Mouse (Mus musculus) G1E (cell line): ENCODE data around the gene Mrpl51. TPM values are rescaled to one million over a fixed set of nuclear protein-coding genes. Genes with fewer than 3 reads are reported as not detected.

Source experiments
- ATAC-seq: 2 replicates; pipeline ENCODE4 v1.8.0; 2016; ENCODE audit warnings: mild to moderate bottlenecking; ENCODE audit not compliant: insufficient number of reproducible peaks, poor library complexity, low FRiP score, severe bottlenecking; ENCODE audit errors: extremely low read depth
- DNase-seq: peaks from one replicate; pipeline ENCODE4 v3.0.0; 2012; ENCODE audit warnings: low spot score
- H3K27me3 ChIP-seq: 2 replicates; pipeline ENCODE4 v1.6.1; 2012; ENCODE audit warnings: mild to moderate bottlenecking, low read length, inconsistent platforms; ENCODE audit not compliant: insufficient read depth
- H3K36me3 ChIP-seq: replicated peaks from 2 replicates; pipeline ENCODE3; 2012; ENCODE audit warnings: mild to moderate bottlenecking, inconsistent platforms
- H3K4me1 ChIP-seq: 2 replicates; pipeline ENCODE4 v1.6.1; 2012; ENCODE audit warnings: low read depth, low read length, inconsistent platforms, mixed read lengths; ENCODE audit not compliant: insufficient read depth
- H3K4me3 ChIP-seq: 2 replicates; pipeline ENCODE4 v1.5.1; 2012; ENCODE audit warnings: low read depth, mild to moderate bottlenecking, inconsistent platforms, low read length, moderate library complexity, mixed read lengths
- H3K9me3 ChIP-seq: replicated peaks from 2 replicates; pipeline ENCODE4 v1.6.1; 2012; ENCODE audit warnings: inconsistent platforms
- CTCF ChIP-seq: IDR thresholded peaks from 2 replicates; pipeline ENCODE4 v1.5.1; 2012; ENCODE audit warnings: low read depth, low read length, inconsistent platforms, mixed read lengths
- GATA1 ChIP-seq: IDR thresholded peaks from 2 replicates; pipeline ENCODE4 v1.6.1; 2012; ENCODE audit warnings: borderline replicate concordance, low read length, inconsistent platforms, mixed read lengths
- GATA2 ChIP-seq: IDR thresholded peaks from 2 replicates; pipeline ENCODE4 v1.6.1; 2012; ENCODE audit warnings: low read depth, low read length, inconsistent platforms, borderline replicate concordance
- POLR2AphosphoS5 ChIP-seq: IDR thresholded peaks from 2 replicates; pipeline ENCODE4 v1.6.1; 2012; ENCODE audit warnings: low read depth, low read length, inconsistent platforms; ENCODE audit not compliant: insufficient replicate concordance
- TAL1 ChIP-seq: conservative IDR thresholded peaks from 2 replicates; pipeline ENCODE4 v1.6.1; 2012; ENCODE audit warnings: low read depth, low read length, inconsistent platforms, mixed read lengths
- polyA plus RNA-seq: library from polyadenylated mRNA; stranded (reverse); fragments of >175 nt; gene quantifications from 2 replicates; pipeline ENCODE4 v1.2.3, GENCODE M21; 2012
- total RNA-seq, 2 experiments: library from RNA; stranded (forward) in 1 of 2; stranded (reverse) in 1 of 2; fragments of 200-1000 nt in 1 of 2; fragments of >200 nt in 1 of 2; fragmentation: Nextera tagmentation in 1 of 2; gene quantifications; 2 replicates each; pipeline ENCODE4 v1.2.3; 2014 to 2017

Gene Mrpl51
- total and polyA plus RNA-seq, 3 experiments = 59.6 to 156 (median 114) TPM

GRCm38 (mm10) chr6:125163801-125164657, 27.6 kb upstream of the Mrpl51 start:
- DNase-seq = peak; percentile 44

GRCm38 (mm10) chr6:125164672-125165327, 26.8 kb upstream of the Mrpl51 start:
- H3K36me3 ChIP-seq = peaks cover 82% of the 10 kb centered on the region
- no peaks in the 10 kb centered on the region for H3K27me3 ChIP-seq
- peak overlapping the region; percentile 98 for H3K4me3 ChIP-seq
- peak; percentile 38 for DNase-seq
- ATAC-seq = no peak
- TF ChIP-seq POLR2AphosphoS5 (peak; percentile 86), GATA1 (no peak)
- peaks cover 59% of the 10 kb centered on the region for H3K4me1 ChIP-seq
- no peaks in the 10 kb centered on the region for H3K9me3 ChIP-seq

More at GRCm38 (mm10) chr6:125163801-125164657, 27.6 kb upstream of the Mrpl51 start:
- Histone ChIP-seq H3K4me3 (peak overlapping the region; percentile 98), H3K36me3 (peaks cover 82% of the 10 kb centered on the region), H3K4me1 (peaks cover 59% of the 10 kb centered on the region), H3K27me3 (no peaks in the 10 kb centered on the region), H3K9me3 (no peaks in the 10 kb centered on the region)
- no peak for ATAC-seq
- no peak; the same call in 1 of the 2 replicates for TF ChIP-seq POLR2AphosphoS5
- no peak for TF ChIP-seq TAL1
- TF ChIP-seq CTCF = no peak
- no peak for TF ChIP-seq GATA2
- no peak for TF ChIP-seq GATA1

GRCm38 (mm10) chr6:125165328-125165891, 26.2 kb upstream of the Mrpl51 start:
- H3K27me3 ChIP-seq = no peaks in the 10 kb centered on the region
- DNase-seq = peak; percentile 88
- peaks cover 82% of the 10 kb centered on the region for H3K36me3 ChIP-seq
- ATAC-seq = peak; percentile 72
- H3K4me3 ChIP-seq = peak overlapping the region; percentile 98
- H3K4me1 ChIP-seq = peaks cover 58% of the 10 kb centered on the region
- TF ChIP-seq POLR2AphosphoS5 = peak; percentile 97
- no peak for TF ChIP-seq GATA1
- H3K9me3 ChIP-seq = no peaks in the 10 kb centered on the region

- Histone ChIP-seq H3K4me1 (peaks cover 57% of the 10 kb centered on the region), H3K9me3 (no peaks in the 10 kb centered on the region), H3K36me3 (peaks cover 82% of the 10 kb centered on the region), H3K4me3 (peak within 1 kb of the TSS; percentile 98), H3K27me3 (no peaks in the 10 kb centered on the region)
- ATAC-seq (peak; percentile 59), DNase-seq (peak; percentile 89)
- TF ChIP-seq GATA1 = no peak
- no peak for TF ChIP-seq POLR2AphosphoS5
- no peak for TF ChIP-seq TAL1
- no peak for TF ChIP-seq CTCF
Observed at GRCm38 (mm10) chr6:125166051-125166751, 25.4 kb upstream of the Mrpl51 start, which contains the start of gene Gapdh. Gene Gapdh (minus strand): TSS chr6:125166467.

- Histone ChIP-seq H3K36me3 (peaks cover 83% of the 10 kb centered on the region), H3K4me3 (peak overlapping the region; percentile 98), H3K27me3 (no peaks in the 10 kb centered on the region), H3K9me3 (no peaks in the 10 kb centered on the region), H3K4me1 (peaks cover 53% of the 10 kb centered on the region)
- ATAC-seq = no peak
- no peak for TF ChIP-seq POLR2AphosphoS5
- no peak for TF ChIP-seq CTCF
- TF ChIP-seq GATA1 = no peak
- no peak for TF ChIP-seq TAL1
- no peak for TF ChIP-seq GATA2
- peak; percentile 69 for DNase-seq
Observed at GRCm38 (mm10) chr6:125166861-125167650, 24.5 kb upstream of the Mrpl51 start.

GRCm38 (mm10) chr6:125168086-125168485, 23.5 kb upstream of the Mrpl51 start:
- DNase-seq (no peak), ATAC-seq (no peak)
- H3K4me1 ChIP-seq = peaks cover 55% of the 10 kb centered on the region
- peaks cover 86% of the 10 kb centered on the region for H3K36me3 ChIP-seq
- no peaks in the 10 kb centered on the region for H3K9me3 ChIP-seq
- no peak for TF ChIP-seq TAL1
- TF ChIP-seq GATA2 = no peak
- no peak for TF ChIP-seq GATA1
- TF ChIP-seq POLR2AphosphoS5 = no peak
- TF ChIP-seq CTCF = no peak
- H3K27me3 ChIP-seq = no peaks in the 10 kb centered on the region
- peak overlapping the region; percentile 38; the same call in 1 of the 2 replicates for H3K4me3 ChIP-seq
